Mouse (Mus musculus): ENCODE results near the gene Bmp2k. TPM values are rescaled to one million over a fixed set of nuclear protein-coding genes. Genes with fewer than 3 reads are reported as not detected.
A peak's percentile ranks its signal among the peaks of the same experiment; 100 is the strongest.

Gene Bmp2k
- total and polyA plus RNA-seq, 2 experiments from 2014 or later, result 10.3 to 21.7 TPM

- ATAC-seq (no peak), DNase-seq (ENCODE audit: low spot score) (no peak)
- H3K36me3 ChIP-seq (ENCODE audit: insufficient read depth, low read length), result no peaks in the 10 kb centered on the region
- no peak for TF ChIP-seq CTCF (IDR thresholded peaks at IDR 0.05; ENCODE audit: low read depth)
- H3K9me3 ChIP-seq (ENCODE audit: low read length), result no peaks in the 10 kb centered on the region
- H3K4me1 ChIP-seq (ENCODE audit: insufficient read depth, low read length), result no peaks in the 10 kb centered on the region
- no peaks in the 10 kb centered on the region for H3K27me3 ChIP-seq (ENCODE audit: insufficient read depth, low read length)
- H3K27ac ChIP-seq, result no peak overlapping the region
- no peak overlapping the region for H3K4me2 ChIP-seq (ENCODE audit: low read depth, low read length)
- H3K9ac ChIP-seq (replicated peaks; ENCODE audit: low read length), result no peak overlapping the region
- H3K4me3 ChIP-seq (ENCODE audit: low read length), result no peak overlapping the region
These were observed 27.0 kb upstream of the Bmp2k start for GRCm38 (mm10) chr5:96970472-96970848.

- no peak for TF ChIP-seq CTCF (IDR thresholded peaks at IDR 0.05; ENCODE audit: low read depth)
- Histone ChIP-seq H3K4me2 (ENCODE audit: low read depth, low read length) (no peak overlapping the region), H3K4me3 (ENCODE audit: low read length) (no peak overlapping the region), H3K9ac (replicated peaks; ENCODE audit: low read length) (no peak overlapping the region), H3K27ac (no peak overlapping the region), H3K4me1 (ENCODE audit: insufficient read depth, low read length) (no peaks in the 10 kb centered on the region), H3K27me3 (ENCODE audit: insufficient read depth, low read length) (no peaks in the 10 kb centered on the region), H3K36me3 (ENCODE audit: insufficient read depth, low read length) (no peaks in the 10 kb centered on the region), H3K9me3 (ENCODE audit: low read length) (no peaks in the 10 kb centered on the region)
- 86% methylated on average over 5 of the region's 5 CpGs for WGBS
- no peak for DNase-seq (ENCODE audit: low spot score)
- no peak for ATAC-seq
These were observed 24.9 kb upstream of the Bmp2k start for GRCm38 (mm10) chr5:96972474-96973130.

GRCm38 (mm10) chr5:96973714-96974113 is 23.8 kb upstream of the Bmp2k start:
- DNase-seq (ENCODE audit: low spot score) (no peak), ATAC-seq (no peak)
- no peak overlapping the region for H3K27ac ChIP-seq
- no peaks in the 10 kb centered on the region for H3K27me3 ChIP-seq (ENCODE audit: insufficient read depth, low read length)
- TF ChIP-seq CTCF (IDR thresholded peaks at IDR 0.05; ENCODE audit: low read depth), result no peak
- H3K9me3 ChIP-seq (ENCODE audit: low read length), result no peaks in the 10 kb centered on the region
- H3K4me2 ChIP-seq (ENCODE audit: low read depth, low read length), result no peak overlapping the region
- no peak overlapping the region for H3K9ac ChIP-seq (replicated peaks; ENCODE audit: low read length)
- no peak overlapping the region for H3K4me3 ChIP-seq (ENCODE audit: low read length)
- no peaks in the 10 kb centered on the region for H3K4me1 ChIP-seq (ENCODE audit: insufficient read depth, low read length)
- 90% methylated on average over 3 of the region's 3 CpGs for WGBS
- H3K36me3 ChIP-seq (ENCODE audit: insufficient read depth, low read length), result no peaks in the 10 kb centered on the region

- DNase-seq (ENCODE audit: low spot score) (no peak), ATAC-seq (no peak)
- Histone ChIP-seq H3K36me3 (ENCODE audit: insufficient read depth, low read length) (no peaks in the 10 kb centered on the region), H3K4me3 (ENCODE audit: low read length) (no peak overlapping the region), H3K4me2 (ENCODE audit: low read depth, low read length) (no peak overlapping the region), H3K27ac (no peak overlapping the region), H3K9ac (replicated peaks; ENCODE audit: low read length) (no peak overlapping the region), H3K27me3 (ENCODE audit: insufficient read depth, low read length) (no peaks in the 10 kb centered on the region), H3K9me3 (ENCODE audit: low read length) (no peaks in the 10 kb centered on the region), H3K4me1 (ENCODE audit: insufficient read depth, low read length) (peaks cover 5% of the 10 kb centered on the region; the same call in 1 of the 2 replicates)
- no peak for TF ChIP-seq CTCF (IDR thresholded peaks at IDR 0.05; ENCODE audit: low read depth)
- 50% methylated on average over 1 of the region's 1 CpGs for WGBS
These were observed 22.8 kb upstream of the Bmp2k start for GRCm38 (mm10) chr5:96974661-96975060.

GRCm38 (mm10) chr5:96975112-96975511 is 22.4 kb upstream of the Bmp2k start:
- WGBS, result 79% methylated on average over 3 of the region's 3 CpGs
- H3K4me2 ChIP-seq (ENCODE audit: low read depth, low read length), result no peak overlapping the region
- DNase-seq (ENCODE audit: low spot score), result no peak
- ATAC-seq, result no peak
- H3K4me3 ChIP-seq (ENCODE audit: low read length), result no peak overlapping the region
- H3K36me3 ChIP-seq (ENCODE audit: insufficient read depth, low read length), result no peaks in the 10 kb centered on the region
- peaks cover 8% of the 10 kb centered on the region for H3K4me1 ChIP-seq (ENCODE audit: insufficient read depth, low read length)
- H3K9me3 ChIP-seq (ENCODE audit: low read length), result no peaks in the 10 kb centered on the region
- TF ChIP-seq CTCF (IDR thresholded peaks at IDR 0.05; ENCODE audit: low read depth), result no peak
- no peak overlapping the region for H3K9ac ChIP-seq (replicated peaks; ENCODE audit: low read length)
- H3K27me3 ChIP-seq (ENCODE audit: insufficient read depth, low read length), result no peaks in the 10 kb centered on the region
- no peak overlapping the region for H3K27ac ChIP-seq

GRCm38 (mm10) chr5:96976150-96976549 is 21.3 kb upstream of the Bmp2k start:
- H3K9me3 ChIP-seq (ENCODE audit: low read length), result no peaks in the 10 kb centered on the region
- H3K9ac ChIP-seq (replicated peaks; ENCODE audit: low read length), result no peak overlapping the region
- WGBS, result 91% methylated on average over 3 of the region's 3 CpGs
- no peak overlapping the region for H3K4me2 ChIP-seq (ENCODE audit: low read depth, low read length)
- DNase-seq (ENCODE audit: low spot score) (no peak), ATAC-seq (no peak)
- H3K27ac ChIP-seq, result no peak overlapping the region
- H3K4me1 ChIP-seq (ENCODE audit: insufficient read depth, low read length), result peaks cover 14% of the 10 kb centered on the region
- H3K36me3 ChIP-seq (ENCODE audit: insufficient read depth, low read length), result no peaks in the 10 kb centered on the region
- no peak for TF ChIP-seq CTCF (IDR thresholded peaks at IDR 0.05; ENCODE audit: low read depth)
- H3K4me3 ChIP-seq (ENCODE audit: low read length), result no peak overlapping the region
- no peaks in the 10 kb centered on the region for H3K27me3 ChIP-seq (ENCODE audit: insufficient read depth, low read length)

GRCm38 (mm10) chr5:96979296-96980007 is 18.0 kb upstream of the Bmp2k start:
- Histone ChIP-seq H3K9ac (replicated peaks; ENCODE audit: low read length) (no peak overlapping the region), H3K4me1 (ENCODE audit: insufficient read depth, low read length) (peaks cover 14% of the 10 kb centered on the region), H3K27me3 (ENCODE audit: insufficient read depth, low read length) (no peaks in the 10 kb centered on the region), H3K4me2 (ENCODE audit: low read depth, low read length) (peak overlapping the region; percentile 39), H3K36me3 (ENCODE audit: insufficient read depth, low read length) (no peaks in the 10 kb centered on the region), H3K4me3 (ENCODE audit: low read length) (no peak overlapping the region), H3K27ac (peak overlapping the region; percentile 45), H3K9me3 (ENCODE audit: low read length) (no peaks in the 10 kb centered on the region)
- ATAC-seq (no peak), DNase-seq (ENCODE audit: low spot score) (peak; percentile 17)
- 39% methylated on average over 13 of the region's 13 CpGs for WGBS
- no peak for TF ChIP-seq CTCF (IDR thresholded peaks at IDR 0.05; ENCODE audit: low read depth)

All from hindbrain, postnatal 0 days (tissue).